ENCODE assay signal across 10 mouse cellular contexts in genomic region chr9:107579023-107579900, GRCm38 (mm10). TPM values are rescaled to one million over a fixed set of nuclear protein-coding genes. Genes with fewer than 3 reads are reported as not detected.
DNase-seq lines count a peak whose midpoint lies in the region; ATAC-seq lines count a peak whose summit lies in the region.
"Had no signal": no experiment of that assay in that cellular context is flagged by ENCODE, and none has a peak within 500 bp of the region (broad histone marks: within the 10 kb centered on the region; RNA-seq: fewer than 3 reads in every experiment).

No protein-coding gene starts in this region.

- no peaks in the 10 kb centered on the region for H3K9me3 ChIP-seq in lung, embryonic 15.5 days
- H3K9me3 ChIP-seq in forebrain, embryonic 14.5 days (replicated peaks; ENCODE audit: control insufficient read depth, low read length): no peaks in the 10 kb centered on the region
- H3K9me3 ChIP-seq in neural tube, embryonic 13.5 days: no peaks in the 10 kb centered on the region

- no peaks in the 10 kb centered on the region for H3K27me3 ChIP-seq in lung, embryonic 15.5 days
- no peaks in the 10 kb centered on the region for H3K27me3 ChIP-seq in forebrain, embryonic 14.5 days (replicated peaks; ENCODE audit: control insufficient read depth, insufficient read depth, low read length)
- no peaks in the 10 kb centered on the region for H3K27me3 ChIP-seq in neural tube, embryonic 13.5 days
- H3K27me3 ChIP-seq: CH12.LX had no signal

- H3K4me1 ChIP-seq in lung, embryonic 15.5 days: peaks cover 57% of the 10 kb centered on the region
- H3K4me1 ChIP-seq in forebrain, embryonic 14.5 days (ENCODE audit: control insufficient read depth, insufficient read depth, low read length): peaks cover 13% of the 10 kb centered on the region
- H3K4me1 ChIP-seq in neural tube, embryonic 13.5 days (replicated peaks): peaks cover 51% of the 10 kb centered on the region

- peak overlapping the region; percentile 87; the same call in 1 of the 2 replicates for H3K4me2 ChIP-seq in lung, embryonic 15.5 days
- no peak overlapping the region for H3K4me2 ChIP-seq in forebrain, embryonic 14.5 days (ENCODE audit: low read length)
- peak overlapping the region; percentile 97; the same call in 1 of the 2 replicates for H3K4me2 ChIP-seq in neural tube, embryonic 13.5 days

- ATAC-seq in lung, embryonic 15.5 days (ENCODE audit: borderline replicate concordance, extremely low read depth, low FRiP score, low TSS enrichment): no peak
- no peak for ATAC-seq in forebrain, embryonic 14.5 days
- ATAC-seq in neural tube, embryonic 13.5 days (ENCODE audit: low read depth): no peak

- H3K9ac ChIP-seq in lung, embryonic 15.5 days: no peak overlapping the region
- 0 out of 2 replicates have a peak overlapping the region, but pooled peaks have one; percentile 21 for H3K9ac ChIP-seq in forebrain, embryonic 14.5 days (ENCODE audit: low read length)
- H3K9ac ChIP-seq in neural tube, embryonic 13.5 days: peak overlapping the region; percentile 85; the same call in 1 of the 2 replicates

- 88% methylated on average over 14 of the region's 14 CpGs for WGBS in lung, embryonic 15.5 days
- 94% methylated on average over 14 of the region's 14 CpGs for WGBS in forebrain, embryonic 14.5 days
- WGBS in neural tube, embryonic 13.5 days: 90% methylated on average over 14 of the region's 14 CpGs

- peak overlapping the region; percentile 97 for H3K27ac ChIP-seq in lung, embryonic 15.5 days
- peak overlapping the region; percentile 11; the same call in 1 of the 2 replicates for H3K27ac ChIP-seq in forebrain, embryonic 14.5 days (ENCODE audit: low read depth, low read length)
- H3K27ac ChIP-seq in neural tube, embryonic 13.5 days (replicated peaks): peak overlapping the region; percentile 88; the same call in 1 of the 2 replicates

- peaks cover 18% of the 10 kb centered on the region for H3K36me3 ChIP-seq in lung, embryonic 15.5 days
- H3K36me3 ChIP-seq in forebrain, embryonic 14.5 days (ENCODE audit: control insufficient read depth, insufficient read depth, low read length): peaks cover 16% of the 10 kb centered on the region; the same call in 1 of the 2 replicates
- H3K36me3 ChIP-seq in neural tube, embryonic 13.5 days: peaks cover 25% of the 10 kb centered on the region

- DNase-seq in cerebellum, adult 9-10 months: peak; percentile 78
- no peak for DNase-seq in cerebellum, postnatal 10 days
- DNase-seq in lung, adult 18-20 months: no peak
- DNase-seq in forebrain, embryonic 14.5 days (ENCODE audit: low spot score): peak; percentile 32
- DNase-seq in embryo, embryonic 10 days (ENCODE audit: low spot score): no peak
- no peak for DNase-seq in heart, adult 18-20 months
- DNase-seq: heart, postnatal 4 days had no signal

- no peak overlapping the region for H3K4me3 ChIP-seq in lung, embryonic 15.5 days
- H3K4me3 ChIP-seq in forebrain, embryonic 14.5 days (ENCODE audit: low read depth, low read length): no peak overlapping the region
- no peak overlapping the region for H3K4me3 ChIP-seq in neural tube, embryonic 13.5 days

RNA-seq across cellular contexts. Expression of gene Naa80, which starts 0.6 kb away (rescaled TPM):
- 18.2 and 18.6 TPM in 2 replicates for polyA plus RNA-seq in lung, embryonic 15.5 days (2015; fragmentation: Nextera tagmentation; extraction: Ambion mirVana)
- polyA plus RNA-seq in forebrain, embryonic 14.5 days (2014; fragmentation: Nextera tagmentation; extraction: Ambion mirVana): 17.4 and 18.7 TPM in 2 replicates
- polyA plus RNA-seq in neural tube, embryonic 13.5 days (2015; fragmentation: Nextera tagmentation; extraction: Ambion mirVana): 15.9 and 19.0 TPM in 2 replicates
- total RNA-seq in heart, adult 18-20 months (2021): 10 to 100 TPM; 16.1 to 20.1 TPM

RNA-seq across cellular contexts. Expression of gene Hyal3, which starts 1.4 kb away (rescaled TPM):
- polyA plus RNA-seq in lung, embryonic 15.5 days (2015; fragmentation: Nextera tagmentation; extraction: Ambion mirVana): 0.99 and 1.4 TPM in 2 replicates
- 0.66 and 1.0 TPM in 2 replicates for polyA plus RNA-seq in forebrain, embryonic 14.5 days (2014; fragmentation: Nextera tagmentation; extraction: Ambion mirVana)
- 1.9 and 2.0 TPM in 2 replicates for polyA plus RNA-seq in neural tube, embryonic 13.5 days (2015; fragmentation: Nextera tagmentation; extraction: Ambion mirVana)
- total RNA-seq in heart, adult 18-20 months (2021): under 1 TPM; 0.28 to 0.37 TPM

RNA-seq across cellular contexts. Expression of gene Hyal1, which starts 2.5 kb away (rescaled TPM):
- 8.4 and 9.6 TPM in 2 replicates for polyA plus RNA-seq in lung, embryonic 15.5 days (2015; fragmentation: Nextera tagmentation; extraction: Ambion mirVana)
- 2.6 and 3.3 TPM in 2 replicates for polyA plus RNA-seq in forebrain, embryonic 14.5 days (2014; fragmentation: Nextera tagmentation; extraction: Ambion mirVana)
- 8.2 and 8.5 TPM in 2 replicates for polyA plus RNA-seq in neural tube, embryonic 13.5 days (2015; fragmentation: Nextera tagmentation; extraction: Ambion mirVana)
- 1 to 10 TPM; 3.4 to 5.1 TPM for total RNA-seq in heart, adult 18-20 months (2021)

RNA-seq across cellular contexts. Expression of gene Ifrd2, which starts 8.2 kb away (rescaled TPM):
- 40.0 and 44.2 TPM in 2 replicates for polyA plus RNA-seq in lung, embryonic 15.5 days (2015; fragmentation: Nextera tagmentation; extraction: Ambion mirVana)
- polyA plus RNA-seq in forebrain, embryonic 14.5 days (2014; fragmentation: Nextera tagmentation; extraction: Ambion mirVana): 18.7 and 19.1 TPM in 2 replicates
- 13.5 and 17.4 TPM in 2 replicates for polyA plus RNA-seq in neural tube, embryonic 13.5 days (2015; fragmentation: Nextera tagmentation; extraction: Ambion mirVana)
- total RNA-seq in heart, adult 18-20 months (2021): 10 to 100 TPM; 48.5 to 48.8 TPM

RNA-seq across cellular contexts. Expression of gene Hyal2, which starts 11.5 kb away (rescaled TPM):
- 105 and 109 TPM in 2 replicates for polyA plus RNA-seq in lung, embryonic 15.5 days (2015; fragmentation: Nextera tagmentation; extraction: Ambion mirVana)
- polyA plus RNA-seq in forebrain, embryonic 14.5 days (2014; fragmentation: Nextera tagmentation; extraction: Ambion mirVana): 98.0 and 109 TPM in 2 replicates
- polyA plus RNA-seq in neural tube, embryonic 13.5 days (2015; fragmentation: Nextera tagmentation; extraction: Ambion mirVana): 76.8 and 77.5 TPM in 2 replicates
- total RNA-seq in heart, adult 18-20 months (2021): 10 to 100 TPM; 31.4 to 40.0 TPM

Comparison
In these comparisons a context has a peak if more than half of its experiments do, and no peak if none do; other contexts are left out.
1. DNase-seq: peak in cerebellum, adult 9-10 months (single experiment) and forebrain, embryonic 14.5 days (single experiment); none in cerebellum, postnatal 10 days (0 of 2), lung, adult 18-20 months (0 of 2), embryo, embryonic 10 days (single experiment) and heart, adult 18-20 months (0 of 2).
2. H3K27ac ChIP-seq: peak in every context shown above with its lines; median percentile 97 in lung, embryonic 15.5 days; 88 in neural tube, embryonic 13.5 days; 11 in forebrain, embryonic 14.5 days.